11 mouse cellular contexts compared by ENCODE assay signal in the genomic region with DNA sequence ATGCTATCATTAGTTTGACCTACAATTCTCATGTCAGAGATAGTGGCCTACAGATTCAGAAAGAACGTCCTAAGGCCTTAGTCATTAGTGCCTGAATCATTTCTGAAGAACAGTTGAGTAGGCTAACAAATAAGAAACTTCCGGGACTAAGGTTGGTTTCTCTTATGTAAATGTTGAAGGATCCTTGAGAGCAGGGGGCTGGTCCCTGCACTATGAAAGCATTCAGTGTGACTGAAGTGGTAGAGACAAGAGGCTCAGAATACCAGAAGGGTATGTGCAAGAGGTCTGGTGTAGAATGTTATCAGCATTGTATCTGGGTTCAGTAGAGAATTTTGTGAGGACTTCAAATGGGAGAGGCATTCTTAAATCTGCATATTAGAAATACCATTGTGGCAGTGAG.
"Had no signal": no experiment of that assay in that cellular context is flagged by ENCODE, and none has a peak within 500 bp of the region (broad histone marks: within the 10 kb centered on the region; RNA-seq: fewer than 3 reads in every experiment).

No protein-coding gene starts in this region.

- H3K36me3 ChIP-seq: kidney, embryonic 15.5 days; limb, embryonic 15.5 days; liver, embryonic 12.5 days; midbrain, embryonic 13.5 days; neural tube, embryonic 15.5 days; stomach, embryonic 15.5 days had no signal

- H3K4me2 ChIP-seq: kidney, embryonic 15.5 days; limb, embryonic 15.5 days; liver, embryonic 12.5 days; midbrain, embryonic 13.5 days; neural tube, embryonic 15.5 days; stomach, embryonic 15.5 days had no signal

- H3K9ac ChIP-seq: kidney, embryonic 15.5 days; limb, embryonic 15.5 days; liver, embryonic 12.5 days; midbrain, embryonic 13.5 days; neural tube, embryonic 15.5 days; stomach, embryonic 15.5 days had no signal

- H3K9me3 ChIP-seq: kidney, embryonic 15.5 days; limb, embryonic 15.5 days; liver, embryonic 12.5 days; midbrain, embryonic 13.5 days; neural tube, embryonic 15.5 days; stomach, embryonic 15.5 days had no signal

- H3K4me3 ChIP-seq: kidney, embryonic 15.5 days; limb, embryonic 15.5 days; liver, embryonic 12.5 days; midbrain, embryonic 13.5 days; neural tube, embryonic 15.5 days; stomach, embryonic 15.5 days had no signal

- ATAC-seq: liver, embryonic 12.5 days; midbrain, embryonic 13.5 days had no signal

- H3K27me3 ChIP-seq: liver, embryonic 12.5 days had no signal

- H3K27ac ChIP-seq: kidney, embryonic 15.5 days; limb, embryonic 15.5 days; liver, embryonic 12.5 days; midbrain, embryonic 13.5 days; neural tube, embryonic 15.5 days; stomach, embryonic 15.5 days had no signal

- DNase-seq: kidney, adult 11 months; layer of hippocampus, postnatal 36 days; right cerebral cortex, postnatal 14 days; thymus, adult 2 months; thymus, postnatal 25 days had no signal

- H3K4me1 ChIP-seq: kidney, embryonic 15.5 days; limb, embryonic 15.5 days; liver, embryonic 12.5 days; midbrain, embryonic 13.5 days; neural tube, embryonic 15.5 days; stomach, embryonic 15.5 days had no signal
